Mouse (Mus musculus): Measurements from ENCODE around the gene 6820408C15Rik.

6820408C15Rik gene

GRCm38 (mm10) chr2:152470973-152471372, 55.6 kb downstream of the 6820408C15Rik start:
- peak; percentile 21 for DNase-seq (ENCODE audit: low read depth)

GRCm38 (mm10) chr2:152472434-152472833, 57.0 kb downstream of the 6820408C15Rik start:
- DNase-seq (ENCODE audit: low read depth), result no peak

- no peak for DNase-seq (ENCODE audit: low read depth)
Observed at GRCm38 (mm10) chr2:152476763-152477162, 61.4 kb downstream of the 6820408C15Rik start, which contains the start of gene Defb20. Defb20 (plus strand) TSS chr2:152477063.

GRCm38 (mm10) chr2:152480881-152481280, 65.5 kb downstream of the 6820408C15Rik start:
- DNase-seq (ENCODE audit: low read depth), result no peak

- no peak for DNase-seq (ENCODE audit: low read depth)
Observed at GRCm38 (mm10) chr2:152481726-152482125, 66.3 kb downstream of the 6820408C15Rik start.

- DNase-seq (ENCODE audit: low read depth), result peak; percentile 20
Observed at GRCm38 (mm10) chr2:152487024-152487423, 71.6 kb downstream of the 6820408C15Rik start.

- DNase-seq (ENCODE audit: low read depth), result no peak
Observed at GRCm38 (mm10) chr2:152490038-152490437, 74.7 kb downstream of the 6820408C15Rik start, which contains the start of gene Defb22. Defb22 (minus strand) TSS chr2:152490138.

GRCm38 (mm10) chr2:152493151-152493550, 77.8 kb downstream of the 6820408C15Rik start:
- DNase-seq (ENCODE audit: low read depth), result no peak
